Mouse (Mus musculus): ENCODE results near the gene Arhgap33.
"Not testable (repeated sequence)": the region's sequence is repeated elsewhere in the genome, so short reads cannot be mapped to it uniquely, and the experiment has no call there.

Gene Arhgap33

GRCm38 (mm10) chr7:30492765-30493164 is 42.1 kb downstream of the Arhgap33 start:
- peak; percentile 77 for DNase-seq

- peak; percentile 30 for DNase-seq
These were observed 43.9 kb downstream of the Arhgap33 start for GRCm38 (mm10) chr7:30490957-30491307.

- peak; percentile 74 for DNase-seq
These were observed 44.5 kb downstream of the Arhgap33 start for GRCm38 (mm10) chr7:30490251-30490956.

- DNase-seq, result peak; percentile 46
These were observed 50.6 kb downstream of the Arhgap33 start for GRCm38 (mm10) chr7:30484250-30484649.

GRCm38 (mm10) chr7:30477415-30478381 is 57.2 kb downstream of the Arhgap33 start:
- DNase-seq, result peak; percentile 88

- DNase-seq, result not testable (repeated sequence)
These were observed 58.7 kb downstream of the Arhgap33 start for GRCm38 (mm10) chr7:30476136-30476535.

- no peak for DNase-seq
These were observed 59.9 kb downstream of the Arhgap33 start for GRCm38 (mm10) chr7:30474999-30475398.

GRCm38 (mm10) chr7:30472411-30472810 is 62.4 kb downstream of the Arhgap33 start:
- peak; percentile 60 for DNase-seq
